Mouse (Mus musculus) heart, adult 2 months (tissue): ENCODE measurements around the gene Naa80.

Experiments used
- CTCF ChIP-seq: fragments of 200-600 bp; IDR thresholded peaks from 2 replicates; pipeline ENCODE4 v1.8.1; 2022; ENCODE audit warnings: antibody characterized with exemption, mild to moderate bottlenecking, moderate library complexity
- EP300 ChIP-seq: fragments of 200-500 bp; IDR thresholded peaks from 2 replicates; pipeline ENCODE4 v1.6.1; 2011; ENCODE audit warnings: low read depth, low read length, control low read depth; ENCODE audit not compliant: insufficient read depth
- POLR2A ChIP-seq: fragments of 200-500 bp; IDR thresholded peaks from 2 replicates; pipeline ENCODE4 v1.6.1; 2011; ENCODE audit warnings: mild to moderate bottlenecking, low read depth, low read length, control low read depth; ENCODE audit not compliant: insufficient read depth

- TF ChIP-seq EP300: no peak
- TF ChIP-seq POLR2A: no peak
- no peak for TF ChIP-seq CTCF
Observed at GRCm38 (mm10) chr9:107552690-107553393, 25.8 kb upstream of the Naa80 start.
